Mouse (Mus musculus) intestine, embryonic 16.5 days (tissue): ENCODE measurements around the gene Lhfp. TPM values are rescaled to one million over a fixed set of nuclear protein-coding genes. Genes with fewer than 3 reads are reported as not detected.

ENCODE experiments used
- polyA plus RNA-seq: library from polyadenylated mRNA; unstranded; fragments of >200 nt; fragmentation: Nextera tagmentation; extraction: Ambion mirVana; gene quantifications from 2 replicates; pipeline ENCODE4 v1.2.1, GENCODE M21; 2015

Lhfp gene
- polyA plus RNA-seq, 1 experiment from 2014 or later, result 39.6 TPM

Other genes with a start within 250 kb of the Lhfp start
- 37.5 and 40.4 TPM in 2 replicates for gene Cog6, start 24.3 kb upstream of the Lhfp start, polyA plus RNA-seq